Mouse (Mus musculus): ENCODE results near the gene Mepce.
A peak's percentile ranks its signal among the peaks of the same experiment; 100 is the strongest.

The Mepce gene

DNA sequence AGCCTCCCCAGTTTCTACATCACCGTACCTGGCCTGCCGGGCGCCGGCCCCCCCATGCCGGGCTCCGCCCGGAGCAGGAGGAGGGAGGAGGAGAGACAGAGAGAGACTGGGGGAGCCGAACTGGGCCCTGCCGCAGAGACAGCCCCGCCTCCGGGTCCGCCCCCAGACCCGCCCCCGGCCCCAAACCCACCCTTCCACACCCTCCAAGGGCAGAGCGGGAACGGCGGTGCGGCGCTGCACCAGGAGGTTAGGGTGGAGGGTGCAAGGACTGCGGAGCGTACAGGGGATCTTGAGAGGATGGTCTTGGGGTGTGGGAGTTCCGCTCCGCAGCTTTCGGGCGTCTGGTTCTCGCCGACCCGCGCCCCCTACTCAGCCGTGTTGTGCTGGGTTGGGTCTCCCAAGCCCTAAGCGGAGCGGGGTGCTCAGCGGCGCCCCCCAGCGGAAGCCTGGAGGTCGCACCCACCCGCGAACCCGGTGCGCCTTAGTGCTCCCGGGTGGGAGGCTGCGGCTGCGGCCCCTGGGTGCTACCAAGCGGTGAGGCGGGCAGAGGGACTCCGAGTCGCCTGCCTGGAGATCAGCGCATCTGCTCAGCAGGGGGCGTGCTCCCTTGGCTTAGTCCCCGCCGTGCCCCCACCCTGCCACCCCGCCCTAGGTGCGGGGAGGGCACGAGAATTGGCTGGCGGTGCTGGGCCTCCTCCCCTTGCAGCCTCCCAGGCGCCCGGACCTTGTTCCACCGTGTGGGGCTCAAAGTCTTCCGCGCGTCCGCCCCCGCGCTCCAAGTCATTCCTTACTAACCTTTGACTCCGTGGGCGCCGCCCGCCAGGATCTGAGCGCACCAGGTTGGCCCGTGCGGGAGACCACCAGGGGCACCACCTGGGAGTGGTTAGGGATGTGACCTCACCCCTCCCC lies 46.2 kb downstream of the Mepce start, which contains the start of gene Nyap1:
Nyap1 (minus strand) TSS at position 585 of the 909 bp plus-strand sequence.
- peak; percentile 91 for DNase-seq (ENCODE audit: low read depth, low spot score)

DNA sequence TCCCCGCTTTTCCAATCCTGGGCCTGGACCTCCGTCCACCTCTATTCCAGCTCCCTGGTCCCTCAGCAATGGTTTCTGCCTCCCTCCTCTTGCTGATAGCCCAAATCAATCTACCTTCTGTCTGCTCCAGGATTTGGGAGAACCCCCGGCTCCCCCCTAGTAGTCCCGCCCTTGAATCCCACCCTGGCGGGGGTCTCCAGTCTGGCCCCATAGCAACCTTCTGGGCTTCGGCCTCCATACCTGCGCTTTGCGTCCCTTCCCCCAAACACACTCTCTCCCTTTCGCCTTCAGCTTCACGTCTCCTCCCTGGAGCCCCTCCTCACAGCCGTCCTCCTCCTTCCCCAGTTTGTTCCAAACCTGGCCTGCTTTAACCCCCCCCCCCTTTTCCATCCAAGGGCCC lies 46.9 kb downstream of the Mepce start:
- DNase-seq (ENCODE audit: low read depth, low spot score) = no peak

DNA sequence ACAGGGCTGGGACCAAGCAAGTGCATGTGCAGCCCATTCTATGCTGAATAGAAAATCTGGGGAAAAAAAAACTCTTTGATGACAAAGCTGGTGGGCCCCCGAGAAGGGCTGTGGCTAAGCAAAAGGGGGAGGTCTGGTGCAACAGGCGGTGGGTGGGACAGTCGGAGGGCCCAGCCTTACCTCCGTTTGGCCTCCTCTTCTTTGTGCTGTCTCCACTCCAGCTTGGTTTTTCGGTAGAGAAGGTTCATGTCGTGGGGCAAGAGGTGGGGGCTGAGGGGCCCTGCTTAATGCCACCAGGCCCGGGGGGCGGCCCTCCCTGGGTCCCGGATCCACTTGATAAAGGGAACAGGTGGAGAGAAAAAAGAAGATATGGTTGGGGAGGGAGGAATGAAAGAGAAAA lies 48.0 kb downstream of the Mepce start:
- no peak for DNase-seq (ENCODE audit: low read depth, low spot score)

DNA sequence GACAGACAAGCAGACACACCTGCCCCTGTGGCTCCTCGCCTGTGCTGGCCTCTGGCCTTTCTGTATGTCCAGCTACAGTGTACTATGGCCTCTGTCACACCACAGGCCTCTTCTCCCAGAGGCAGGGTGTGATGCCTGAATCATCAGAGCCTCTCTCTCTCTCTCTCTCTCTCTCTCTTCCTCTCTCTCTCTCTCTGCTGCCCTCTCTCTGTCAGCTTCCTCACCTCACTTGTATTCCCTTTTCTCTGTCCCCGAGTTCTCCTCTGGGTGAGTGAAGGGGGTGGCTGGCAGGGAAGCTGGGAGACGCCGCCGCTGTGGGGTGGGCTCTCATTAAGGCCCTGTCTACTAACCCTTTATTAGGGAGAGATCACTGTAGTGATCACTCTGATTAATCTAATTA lies 48.9 kb downstream of the Mepce start:
- DNase-seq (ENCODE audit: low read depth, low spot score) = no peak

DNA sequence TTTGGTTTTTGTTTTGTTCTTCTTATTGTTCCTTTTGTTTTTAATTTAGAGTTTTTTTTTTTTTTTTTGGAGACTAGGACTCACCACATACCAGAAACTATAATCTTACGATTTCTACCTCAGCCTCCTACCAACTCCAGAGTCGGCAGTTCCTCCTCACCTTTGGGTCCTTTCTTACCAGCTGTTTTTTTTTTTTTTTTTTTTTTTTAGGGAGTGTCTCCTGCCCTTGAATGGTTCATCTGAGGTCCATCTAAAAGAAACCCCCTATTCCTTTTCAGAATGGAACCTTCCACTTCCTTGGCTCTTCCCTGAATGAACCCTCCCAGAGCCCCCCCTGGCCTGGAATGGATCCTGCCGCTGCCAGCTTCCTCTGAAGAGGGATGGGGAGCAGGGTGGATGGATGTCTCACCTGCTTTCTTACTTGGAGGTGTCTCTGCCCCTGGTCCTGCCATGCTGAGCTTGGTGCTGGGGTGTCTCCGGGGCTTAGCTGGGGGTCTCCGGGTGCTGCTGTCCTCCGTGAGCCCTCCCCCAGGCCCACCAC lies 50.0 kb downstream of the Mepce start:
- DNase-seq (ENCODE audit: low read depth, low spot score) = peak; percentile 81

DNA sequence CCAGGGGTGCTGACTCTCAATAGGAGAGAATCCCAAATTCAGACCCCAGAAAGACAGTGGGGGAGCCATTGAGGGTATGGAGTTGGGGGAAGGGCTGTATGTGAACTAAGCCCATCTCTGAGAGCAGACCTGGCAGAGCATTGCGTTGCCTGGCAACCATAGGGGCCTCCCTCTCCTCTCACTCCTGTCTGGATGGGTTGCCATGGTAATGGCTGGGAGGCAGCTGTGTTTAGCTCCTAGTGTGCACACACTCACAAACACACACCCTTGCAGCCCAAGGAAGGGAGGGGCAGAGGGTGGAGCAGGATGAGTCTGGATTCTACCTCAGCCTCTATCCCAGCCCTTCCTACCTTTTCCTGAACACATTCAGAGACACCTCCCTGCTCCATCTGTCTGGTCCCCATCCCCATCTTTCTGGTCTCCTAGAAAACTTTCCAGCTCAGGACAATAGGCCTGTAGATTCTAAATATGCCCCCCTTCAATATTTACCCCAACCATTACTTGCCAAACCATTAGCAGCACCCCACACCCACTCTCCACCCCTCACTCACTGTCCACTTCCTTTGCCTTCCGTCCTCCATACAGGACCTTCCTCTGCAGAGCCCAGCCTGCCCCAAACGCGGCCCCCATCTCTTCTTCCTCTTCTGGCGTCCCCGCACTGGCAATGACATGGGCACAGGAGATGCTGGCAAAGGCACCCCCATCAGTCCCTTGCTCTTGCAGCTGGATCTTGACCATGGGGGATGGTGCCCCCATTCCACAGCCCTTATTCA lies 53.0 kb downstream of the Mepce start:
- peak; percentile 59 for DNase-seq (ENCODE audit: low read depth, low spot score)

DNA sequence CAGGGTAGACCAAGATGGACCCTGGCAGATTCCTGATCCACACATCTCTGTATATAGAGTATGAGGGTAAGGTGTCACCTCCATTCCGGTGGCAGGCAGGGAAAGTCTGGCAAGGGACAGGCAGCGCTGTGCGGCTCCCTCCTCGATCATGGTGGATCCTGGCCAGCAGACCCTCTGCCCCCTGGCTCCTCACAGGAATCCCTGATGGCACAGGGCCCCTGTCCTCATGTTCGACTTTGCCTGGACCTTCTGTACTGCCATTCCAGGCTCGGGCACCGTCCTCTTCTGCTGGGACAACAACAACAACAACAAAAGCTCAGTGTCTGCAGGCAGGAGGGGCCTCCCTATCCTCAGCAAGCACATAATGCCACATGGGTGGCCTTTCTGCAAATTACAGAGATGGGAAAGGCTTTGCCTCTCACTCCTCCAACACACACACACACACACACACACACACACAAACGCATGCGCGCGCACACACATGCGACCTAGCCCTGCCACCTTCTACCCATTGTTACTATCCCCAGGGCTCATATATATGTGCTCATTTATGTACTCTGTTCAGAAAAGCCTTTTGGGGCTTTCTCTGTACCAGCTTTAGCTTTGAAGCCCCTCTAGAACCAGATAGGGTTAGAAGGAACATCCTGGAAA lies 53.7 kb downstream of the Mepce start:
- no peak for DNase-seq (ENCODE audit: low read depth, low spot score)

Data from ZHBTc4 (cell line).